Mouse (Mus musculus) E14TG2a.4 (cell line): ENCODE results near the gene Rasgef1b.

ENCODE experiments used
- CTCF ChIP-seq: conservative IDR thresholded peaks from 2 replicates; pipeline ENCODE4 v1.5.1; 2014; ENCODE audit warnings: low read length
- NANOG ChIP-seq: IDR thresholded peaks from 2 replicates; pipeline ENCODE4 v1.6.1; 2014; ENCODE audit warnings: borderline replicate concordance, low read length, mixed read lengths
- POU5F1 ChIP-seq: IDR thresholded peaks from 2 replicates; pipeline ENCODE4 v1.6.1; 2014; ENCODE audit warnings: low read length, borderline replicate concordance

DNA sequence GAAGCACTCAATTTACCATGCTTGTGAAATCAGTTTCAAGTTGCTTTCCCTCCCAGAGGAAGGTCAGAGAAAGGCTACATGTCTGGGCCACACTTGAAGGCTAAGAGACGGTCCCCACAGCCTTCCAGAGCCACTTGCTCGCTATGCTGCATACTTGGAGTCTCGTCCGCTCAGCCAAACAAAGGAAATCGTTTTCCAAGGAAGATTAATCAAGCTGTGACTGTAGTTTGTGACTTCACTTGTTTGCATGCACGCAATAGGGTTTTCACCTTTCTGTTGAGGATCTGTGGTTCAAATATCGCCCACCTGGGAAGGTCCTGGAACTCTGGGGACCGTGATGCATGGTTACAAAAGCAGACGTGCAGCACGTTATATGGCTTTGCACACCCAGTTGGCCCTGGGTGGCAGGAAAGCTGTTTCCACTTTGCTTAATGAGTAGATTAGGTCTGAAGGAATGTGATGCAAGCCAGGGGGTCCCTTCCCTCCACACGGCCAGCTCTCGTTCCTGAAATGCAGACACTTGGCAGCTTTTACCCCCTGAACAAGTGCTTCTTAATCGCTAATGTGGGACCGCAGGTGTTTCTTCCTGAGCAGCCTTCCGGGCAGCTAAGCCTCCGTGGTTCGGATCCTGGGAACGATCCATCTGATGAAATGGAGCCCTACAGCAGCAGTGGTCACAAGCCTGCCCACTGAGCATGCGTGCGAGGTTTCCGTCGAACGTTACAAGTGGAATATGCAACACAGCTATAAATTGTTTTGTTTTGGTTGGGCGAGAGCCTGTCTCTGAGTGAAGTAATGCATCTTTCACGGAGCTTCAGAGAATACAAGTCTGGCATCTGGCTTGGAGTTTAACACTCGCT is 537.7 kb downstream of the Rasgef1b start:
- TF ChIP-seq CTCF (no peak), NANOG (no peak), POU5F1 (no peak)
